Mouse (Mus musculus): ENCODE data around the gene Prdm16. TPM values are rescaled to one million over a fixed set of nuclear protein-coding genes. Genes with fewer than 3 reads are reported as not detected.

The Prdm16 gene
- polyA plus RNA-seq, 1 experiment from 2014 or later: 29.8 TPM

- Histone ChIP-seq H3K9me3 (ENCODE audit: control insufficient read depth, low read length) (no peaks in the 10 kb centered on the region), H3K9ac (replicated peaks; ENCODE audit: low read depth, low read length) (no peak overlapping the region), H3K4me2 (ENCODE audit: low read length) (no peak overlapping the region), H3K27me3 (replicated peaks; ENCODE audit: control insufficient read depth, insufficient read depth, low read length) (no peaks in the 10 kb centered on the region), H3K4me3 (replicated peaks; ENCODE audit: low read length) (no peak overlapping the region), H3K27ac (ENCODE audit: low read length) (no peak overlapping the region; the same call in 1 of the 2 replicates), H3K36me3 (ENCODE audit: control insufficient read depth, insufficient read depth) (no peaks in the 10 kb centered on the region), H3K4me1 (replicated peaks; ENCODE audit: control insufficient read depth, insufficient read depth, low read length) (peaks cover 18% of the 10 kb centered on the region)
- 19% methylated on average over 3 of the region's 3 CpGs for WGBS
- ATAC-seq: peak; percentile 58
Measured at GRCm38 (mm10) chr4:154449343-154449742, 187.3 kb downstream of the Prdm16 start.

- Histone ChIP-seq H3K9me3 (ENCODE audit: control insufficient read depth, low read length) (no peaks in the 10 kb centered on the region), H3K27me3 (replicated peaks; ENCODE audit: control insufficient read depth, insufficient read depth, low read length) (no peaks in the 10 kb centered on the region), H3K4me1 (replicated peaks; ENCODE audit: control insufficient read depth, insufficient read depth, low read length) (peaks cover 8% of the 10 kb centered on the region), H3K36me3 (ENCODE audit: control insufficient read depth, insufficient read depth) (no peaks in the 10 kb centered on the region), H3K27ac (ENCODE audit: low read length) (no peak overlapping the region), H3K9ac (replicated peaks; ENCODE audit: low read depth, low read length) (no peak overlapping the region), H3K4me2 (ENCODE audit: low read length) (no peak overlapping the region), H3K4me3 (replicated peaks; ENCODE audit: low read length) (no peak overlapping the region)
- 67% methylated on average over 9 of the region's 9 CpGs for WGBS
- ATAC-seq: no peak
Measured at GRCm38 (mm10) chr4:154445721-154446120, 191.0 kb downstream of the Prdm16 start.

GRCm38 (mm10) chr4:154442645-154443304 is 193.9 kb downstream of the Prdm16 start:
- Histone ChIP-seq H3K4me3 (replicated peaks; ENCODE audit: low read length) (no peak overlapping the region), H3K4me2 (ENCODE audit: low read length) (no peak overlapping the region)
- 52% methylated on average over 9 of the region's 9 CpGs for WGBS

GRCm38 (mm10) chr4:154439455-154440052 is 197.1 kb downstream of the Prdm16 start:
- no peaks in the 10 kb centered on the region for H3K27me3 ChIP-seq (replicated peaks; ENCODE audit: control insufficient read depth, insufficient read depth, low read length)
- H3K9ac ChIP-seq (replicated peaks; ENCODE audit: low read depth, low read length): no peak overlapping the region
- whole genome bisulfite sequencing: 80% methylated on average over 14 of the region's 14 CpGs
- H3K4me2 ChIP-seq (ENCODE audit: low read length): no peak overlapping the region
- H3K36me3 ChIP-seq (ENCODE audit: control insufficient read depth, insufficient read depth): no peaks in the 10 kb centered on the region
- H3K4me1 ChIP-seq (replicated peaks; ENCODE audit: control insufficient read depth, insufficient read depth, low read length): no peaks in the 10 kb centered on the region
- no peak overlapping the region for H3K27ac ChIP-seq (ENCODE audit: low read length)
- ATAC-seq: no peak
- H3K4me3 ChIP-seq (replicated peaks; ENCODE audit: low read length): no peak overlapping the region
- no peaks in the 10 kb centered on the region for H3K9me3 ChIP-seq (ENCODE audit: control insufficient read depth, low read length)

More at GRCm38 (mm10) chr4:154442645-154443304, 193.9 kb downstream of the Prdm16 start:
- no peak for ATAC-seq
- Histone ChIP-seq H3K4me1 (replicated peaks; ENCODE audit: control insufficient read depth, insufficient read depth, low read length) (peaks cover 5% of the 10 kb centered on the region; the same call in 1 of the 2 replicates), H3K36me3 (ENCODE audit: control insufficient read depth, insufficient read depth) (no peaks in the 10 kb centered on the region), H3K9me3 (ENCODE audit: control insufficient read depth, low read length) (no peaks in the 10 kb centered on the region), H3K9ac (replicated peaks; ENCODE audit: low read depth, low read length) (no peak overlapping the region), H3K27ac (ENCODE audit: low read length) (no peak overlapping the region), H3K27me3 (replicated peaks; ENCODE audit: control insufficient read depth, insufficient read depth, low read length) (no peaks in the 10 kb centered on the region)

- Histone ChIP-seq H3K27me3 (replicated peaks; ENCODE audit: control insufficient read depth, insufficient read depth, low read length) (no peaks in the 10 kb centered on the region), H3K9me3 (ENCODE audit: control insufficient read depth, low read length) (no peaks in the 10 kb centered on the region), H3K4me2 (ENCODE audit: low read length) (no peak overlapping the region), H3K9ac (replicated peaks; ENCODE audit: low read depth, low read length) (no peak overlapping the region), H3K36me3 (ENCODE audit: control insufficient read depth, insufficient read depth) (no peaks in the 10 kb centered on the region), H3K4me3 (replicated peaks; ENCODE audit: low read length) (no peak overlapping the region), H3K27ac (ENCODE audit: low read length) (no peak overlapping the region), H3K4me1 (replicated peaks; ENCODE audit: control insufficient read depth, insufficient read depth, low read length) (no peaks in the 10 kb centered on the region)
- ATAC-seq: no peak
- WGBS: 79% methylated on average over 15 of the region's 15 CpGs
Measured at GRCm38 (mm10) chr4:154438610-154439009, 198.1 kb downstream of the Prdm16 start.

- H3K27ac ChIP-seq (ENCODE audit: low read length): no peak overlapping the region
- ATAC-seq: no peak
- no peaks in the 10 kb centered on the region for H3K36me3 ChIP-seq (ENCODE audit: control insufficient read depth, insufficient read depth)
- no peak overlapping the region for H3K4me2 ChIP-seq (ENCODE audit: low read length)
- 69% methylated on average over 2 of the region's 2 CpGs for WGBS
- H3K27me3 ChIP-seq (replicated peaks; ENCODE audit: control insufficient read depth, insufficient read depth, low read length): no peaks in the 10 kb centered on the region
- no peak overlapping the region for H3K4me3 ChIP-seq (replicated peaks; ENCODE audit: low read length)
- no peak overlapping the region for H3K9ac ChIP-seq (replicated peaks; ENCODE audit: low read depth, low read length)
- H3K4me1 ChIP-seq (replicated peaks; ENCODE audit: control insufficient read depth, insufficient read depth, low read length): peaks cover 7% of the 10 kb centered on the region
- H3K9me3 ChIP-seq (ENCODE audit: control insufficient read depth, low read length): no peaks in the 10 kb centered on the region
Measured at GRCm38 (mm10) chr4:154429770-154430169, 206.9 kb downstream of the Prdm16 start.

- Histone ChIP-seq H3K9me3 (ENCODE audit: control insufficient read depth, low read length) (no peaks in the 10 kb centered on the region), H3K4me1 (replicated peaks; ENCODE audit: control insufficient read depth, insufficient read depth, low read length) (peaks cover 26% of the 10 kb centered on the region), H3K9ac (replicated peaks; ENCODE audit: low read depth, low read length) (no peak overlapping the region), H3K4me2 (ENCODE audit: low read length) (no peak overlapping the region), H3K27me3 (replicated peaks; ENCODE audit: control insufficient read depth, insufficient read depth, low read length) (no peaks in the 10 kb centered on the region), H3K36me3 (ENCODE audit: control insufficient read depth, insufficient read depth) (no peaks in the 10 kb centered on the region), H3K4me3 (replicated peaks; ENCODE audit: low read length) (no peak overlapping the region), H3K27ac (ENCODE audit: low read length) (no peak overlapping the region)
- 76% methylated on average over 7 of the region's 7 CpGs for WGBS
- no peak for ATAC-seq
Measured at GRCm38 (mm10) chr4:154426901-154427300, 209.8 kb downstream of the Prdm16 start.

GRCm38 (mm10) chr4:154425284-154425683 is 211.4 kb downstream of the Prdm16 start:
- H3K4me3 ChIP-seq (replicated peaks; ENCODE audit: low read length): no peak overlapping the region
- H3K9me3 ChIP-seq (ENCODE audit: control insufficient read depth, low read length): no peaks in the 10 kb centered on the region
- H3K4me1 ChIP-seq (replicated peaks; ENCODE audit: control insufficient read depth, insufficient read depth, low read length): peaks cover 26% of the 10 kb centered on the region
- no peak overlapping the region for H3K9ac ChIP-seq (replicated peaks; ENCODE audit: low read depth, low read length)
- H3K36me3 ChIP-seq (ENCODE audit: control insufficient read depth, insufficient read depth): no peaks in the 10 kb centered on the region
- no peak overlapping the region for H3K4me2 ChIP-seq (ENCODE audit: low read length)
- ATAC-seq: no peak
- no peak overlapping the region for H3K27ac ChIP-seq (ENCODE audit: low read length)
- no peaks in the 10 kb centered on the region for H3K27me3 ChIP-seq (replicated peaks; ENCODE audit: control insufficient read depth, insufficient read depth, low read length)
- 60% methylated on average over 17 of the region's 17 CpGs for WGBS

- no peak overlapping the region for H3K4me3 ChIP-seq (replicated peaks; ENCODE audit: low read length)
- H3K36me3 ChIP-seq (ENCODE audit: control insufficient read depth, insufficient read depth): no peaks in the 10 kb centered on the region
- H3K27ac ChIP-seq (ENCODE audit: low read length): no peak overlapping the region
- no peaks in the 10 kb centered on the region for H3K27me3 ChIP-seq (replicated peaks; ENCODE audit: control insufficient read depth, insufficient read depth, low read length)
- WGBS: 34% methylated on average over 11 of the region's 11 CpGs
- H3K4me2 ChIP-seq (ENCODE audit: low read length): no peak overlapping the region
- H3K4me1 ChIP-seq (replicated peaks; ENCODE audit: control insufficient read depth, insufficient read depth, low read length): peaks cover 30% of the 10 kb centered on the region
- no peak overlapping the region for H3K9ac ChIP-seq (replicated peaks; ENCODE audit: low read depth, low read length)
- no peaks in the 10 kb centered on the region for H3K9me3 ChIP-seq (ENCODE audit: control insufficient read depth, low read length)
- peak; percentile 49; the same call in 1 of the 2 replicates for ATAC-seq
Measured at GRCm38 (mm10) chr4:154424681-154425080, 212.0 kb downstream of the Prdm16 start.

Data from forebrain, embryonic 16.5 days (tissue).